In the genomic region with DNA sequence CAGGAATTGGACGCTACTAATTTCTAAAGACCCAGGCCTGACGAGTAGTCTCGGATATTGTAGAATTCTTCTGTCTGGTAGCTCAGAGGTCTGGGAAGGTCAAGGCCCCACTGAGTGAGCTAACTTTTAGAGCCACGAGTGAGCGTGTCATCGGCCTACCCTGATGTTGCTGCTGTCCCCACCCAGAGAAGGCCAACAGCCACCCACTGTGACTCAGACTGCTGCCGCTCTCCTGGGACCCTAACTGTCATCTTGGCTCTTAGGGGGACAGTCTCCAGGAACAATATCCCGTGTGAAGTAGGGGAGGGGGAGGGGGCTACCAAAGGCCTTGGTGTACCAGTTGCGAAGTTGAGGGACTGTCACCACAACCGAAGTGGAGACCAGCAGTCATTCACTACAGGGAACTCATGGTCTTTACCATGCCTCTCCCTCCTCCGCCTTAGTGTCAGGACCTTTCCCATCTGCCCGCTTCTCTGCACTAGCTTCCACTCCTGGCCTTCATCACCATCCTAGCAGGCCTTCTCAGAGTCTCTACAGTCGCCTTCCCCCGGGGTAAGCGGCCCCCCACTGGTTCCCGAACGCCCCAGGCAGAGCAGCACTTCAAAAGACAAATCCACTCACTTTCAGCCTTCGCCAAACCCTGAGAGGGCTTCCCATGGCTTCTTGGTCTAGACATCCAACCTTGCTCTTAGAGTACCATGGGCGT, we compare ENCODE assay signal across 8 mouse cellular contexts. TPM values are rescaled to one million over a fixed set of nuclear protein-coding genes. Genes with fewer than 3 reads are reported as not detected.
DNase-seq lines count a peak whose midpoint lies in the region; ATAC-seq and TF ChIP-seq lines count a peak whose summit lies in the region.

No protein-coding gene starts in this region.

- no peaks in the 10 kb centered on the region for H3K27me3 ChIP-seq in erythroblast, embryonic 14.5 days (ENCODE audit: control insufficient read depth)
- H3K27me3 ChIP-seq in E14TG2a.4 (ENCODE audit: insufficient read depth, low read length), result no peaks in the 10 kb centered on the region
- H3K27me3 ChIP-seq in forebrain, embryonic 14.5 days (replicated peaks; ENCODE audit: control insufficient read depth, insufficient read depth, low read length), result no peaks in the 10 kb centered on the region
- H3K27me3 ChIP-seq in liver, embryonic 14.5 days (ENCODE audit: control insufficient read depth, insufficient read depth, low read length), result no peaks in the 10 kb centered on the region

- no peak for DNase-seq in forebrain, embryonic 14.5 days (ENCODE audit: low spot score)
- DNase-seq in liver, embryonic 14.5 days (ENCODE audit: low read depth in 3 of 3, low spot score in 3 of 3), result no peak
- DNase-seq in urinary bladder, postnatal 36 days (ENCODE audit: low spot score in 2 of 2), result no peak
- DNase-seq in spleen, adult 12 weeks (ENCODE audit: low spot score), result no peak
- no peak for DNase-seq in natural killer cell, adult 2 months (ENCODE audit: low spot score in 2 of 2)

- peaks cover 2% of the 10 kb centered on the region for H3K36me3 ChIP-seq in erythroblast, embryonic 14.5 days (ENCODE audit: control insufficient read depth)
- H3K36me3 ChIP-seq in E14TG2a.4 (ENCODE audit: insufficient read depth, low read length), result peaks cover 2% of the 10 kb centered on the region; the same call in 1 of the 2 replicates
- no peaks in the 10 kb centered on the region; the same call in 1 of the 2 replicates for H3K36me3 ChIP-seq in forebrain, embryonic 14.5 days (ENCODE audit: control insufficient read depth, insufficient read depth, low read length)
- no peaks in the 10 kb centered on the region for H3K36me3 ChIP-seq in liver, embryonic 14.5 days (replicated peaks; ENCODE audit: control insufficient read depth, insufficient read depth, low read depth)

- H3K9ac ChIP-seq in forebrain, embryonic 14.5 days (ENCODE audit: low read length), result peak overlapping the region; percentile 43; the same call in 1 of the 2 replicates
- H3K9ac ChIP-seq in liver, embryonic 14.5 days (replicated peaks), result peak overlapping the region; percentile 73

- no peak for TF ChIP-seq CTCF in E14TG2a.4 (conservative IDR thresholded peaks at IDR 0.05; ENCODE audit: low read length)
- no peak for TF ChIP-seq CTCF in liver, embryonic 14.5 days (IDR thresholded peaks at IDR 0.05; ENCODE audit: low read depth)

- H3K4me1 ChIP-seq in erythroblast, embryonic 14.5 days (ENCODE audit: control insufficient read depth), result peaks cover 73% of the 10 kb centered on the region
- H3K4me1 ChIP-seq in E14TG2a.4 (replicated peaks; ENCODE audit: low read depth, low read length), result peaks cover 40% of the 10 kb centered on the region
- peaks cover 25% of the 10 kb centered on the region for H3K4me1 ChIP-seq in forebrain, embryonic 14.5 days (ENCODE audit: control insufficient read depth, insufficient read depth, low read length)
- H3K4me1 ChIP-seq in liver, embryonic 14.5 days (replicated peaks; ENCODE audit: control insufficient read depth in 2 of 2, insufficient read depth in 2 of 2, low read length in 1 of 2), result peaks cover 21 to 28% of the 10 kb centered on the region in 2 experiments

- peak overlapping the region; percentile 47 for H3K4me2 ChIP-seq in forebrain, embryonic 14.5 days (ENCODE audit: low read length)
- H3K4me2 ChIP-seq in liver, embryonic 14.5 days (ENCODE audit: low read depth), result peak overlapping the region; percentile 76

- TF ChIP-seq EP300 in liver, embryonic 14.5 days (IDR thresholded peaks at IDR 0.05; ENCODE audit: low read depth), result no peak; the same call in 1 of the 2 replicates

- 24% methylated on average over 19 of the region's 19 CpGs for WGBS in forebrain, embryonic 14.5 days
- WGBS in liver, embryonic 14.5 days (ENCODE audit: insufficient replicate concordance), result 33% methylated on average over 19 of the region's 19 CpGs

- H3K4me3 ChIP-seq in erythroblast, embryonic 14.5 days (replicated peaks), result peak overlapping the region; percentile 72
- peak overlapping the region; percentile 80 for H3K4me3 ChIP-seq in E14TG2a.4 (replicated peaks; ENCODE audit: low read length)
- H3K4me3 ChIP-seq in forebrain, embryonic 14.5 days (ENCODE audit: low read depth, low read length), result peak overlapping the region; percentile 22
- peak overlapping the region; percentile 55 to 72 for H3K4me3 ChIP-seq in liver, embryonic 14.5 days (ENCODE audit: insufficient read depth in 1 of 2, low read depth in 2 of 2, low read length in 2 of 2)

- H3K27ac ChIP-seq in forebrain, embryonic 14.5 days (ENCODE audit: low read depth, low read length), result peak overlapping the region; percentile 56; the same call in 1 of the 2 replicates
- peak overlapping the region; percentile 77 for H3K27ac ChIP-seq in liver, embryonic 14.5 days

- H3K9me3 ChIP-seq in erythroblast, embryonic 14.5 days (ENCODE audit: control insufficient read depth, low read length), result no peaks in the 10 kb centered on the region
- H3K9me3 ChIP-seq in E14TG2a.4 (ENCODE audit: low read length), result no peaks in the 10 kb centered on the region
- H3K9me3 ChIP-seq in forebrain, embryonic 14.5 days (replicated peaks; ENCODE audit: control insufficient read depth, low read length), result no peaks in the 10 kb centered on the region
- H3K9me3 ChIP-seq in liver, embryonic 14.5 days (ENCODE audit: control insufficient read depth, low read length), result no peaks in the 10 kb centered on the region

- no peak for ATAC-seq in erythroblast, adult 5-6 weeks (replicated peaks; ENCODE audit: low FRiP score, poor library complexity, severe bottlenecking)
- ATAC-seq in forebrain, embryonic 14.5 days, result no peak
- no peak for ATAC-seq in liver, embryonic 14.5 days (ENCODE audit: insufficient read depth)

RNA-seq across cellular contexts. Expression of gene Banp, which starts 2.4 kb away (rescaled TPM):
- 8.0 and 8.8 TPM in 2 replicates for polyA plus RNA-seq in erythroblast, embryonic 14.5 days (2012)
- total RNA-seq in erythroblast, adult 5-6 weeks (2015; ENCODE audit: low replicate concordance), result 6.1 and 25.0 TPM in 2 replicates
- total RNA-seq in erythroblast, adult 5-6 weeks (2017; ENCODE audit: low replicate concordance), result 20.4 and 45.8 TPM in 2 replicates
- polyA plus RNA-seq in forebrain, embryonic 14.5 days (2014; fragmentation: Nextera tagmentation; extraction: Ambion mirVana), result 47.2 and 57.7 TPM in 2 replicates
- 20.8 and 23.0 TPM in 2 replicates for polyA plus RNA-seq in liver, embryonic 14.5 days (2012; rRNA removed)
- polyA plus RNA-seq in liver, embryonic 14.5 days (2014; fragmentation: Nextera tagmentation; extraction: Ambion mirVana), result 12.0 and 13.6 TPM in 2 replicates

RNA-seq across cellular contexts. Expression of gene Car5a, which starts 2.5 kb away (rescaled TPM):
- 0.03 and 0.08 TPM in 2 replicates for polyA plus RNA-seq in erythroblast, embryonic 14.5 days (2012)
- not detected in 2 replicates for total RNA-seq in erythroblast, adult 5-6 weeks (2015; ENCODE audit: low replicate concordance)
- total RNA-seq in erythroblast, adult 5-6 weeks (2017; ENCODE audit: low replicate concordance), result not detected in 2 replicates
- polyA plus RNA-seq in forebrain, embryonic 14.5 days (2014; fragmentation: Nextera tagmentation; extraction: Ambion mirVana), result 0.28 and 0.46 TPM in 2 replicates
- polyA plus RNA-seq in liver, embryonic 14.5 days (2012; rRNA removed), result 0.87 and 1.1 TPM in 2 replicates
- polyA plus RNA-seq in liver, embryonic 14.5 days (2014; fragmentation: Nextera tagmentation; extraction: Ambion mirVana), result 1.3 and 1.4 TPM in 2 replicates

RNA-seq across cellular contexts. Expression of gene Slc7a5, which starts 39.7 kb away (rescaled TPM):
- polyA plus RNA-seq in erythroblast, embryonic 14.5 days (2012), result 12.4 and 35.9 TPM in 2 replicates
- total RNA-seq in erythroblast, adult 5-6 weeks (2015; ENCODE audit: low replicate concordance), result 137 and 171 TPM in 2 replicates
- 151 and 182 TPM in 2 replicates for total RNA-seq in erythroblast, adult 5-6 weeks (2017; ENCODE audit: low replicate concordance)
- polyA plus RNA-seq in forebrain, embryonic 14.5 days (2014; fragmentation: Nextera tagmentation; extraction: Ambion mirVana), result 37.9 and 39.7 TPM in 2 replicates
- 40.0 and 40.9 TPM in 2 replicates for polyA plus RNA-seq in liver, embryonic 14.5 days (2012; rRNA removed)
- 36.7 and 40.7 TPM in 2 replicates for polyA plus RNA-seq in liver, embryonic 14.5 days (2014; fragmentation: Nextera tagmentation; extraction: Ambion mirVana)

Comparison
In these comparisons a context has a peak if more than half of its experiments do, and no peak if none do; other contexts are left out.
1. H3K4me3 ChIP-seq: peak in every context shown above with its lines; median percentile 80 in E14TG2a.4; 72 in erythroblast, embryonic 14.5 days; 64 in liver, embryonic 14.5 days; 22 in forebrain, embryonic 14.5 days.